In the genomic region with DNA sequence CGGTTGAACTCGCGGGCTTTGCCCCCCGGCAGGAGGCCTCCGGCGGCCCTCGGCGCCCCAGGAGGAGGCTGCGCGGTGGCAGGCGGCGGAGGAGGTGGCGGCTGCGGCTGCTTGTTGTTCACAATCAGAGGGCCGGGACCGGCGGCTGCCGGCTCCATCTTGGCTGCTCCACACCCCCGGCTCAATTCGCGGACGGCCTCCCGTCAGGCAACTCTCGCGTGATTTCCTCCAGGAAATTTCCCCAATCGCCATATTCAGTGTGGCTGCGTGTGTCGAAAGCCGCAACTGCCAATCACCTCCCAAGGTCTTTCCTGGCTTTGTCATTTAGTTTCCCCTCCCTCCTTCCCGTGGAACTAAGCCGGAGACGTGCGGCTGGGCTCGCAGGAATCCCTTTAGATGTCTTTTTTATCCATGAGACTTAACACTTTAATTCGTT, we compare ENCODE assay signal across 8 mouse cellular contexts. TPM values are rescaled to one million over a fixed set of nuclear protein-coding genes. Genes with fewer than 3 reads are reported as not detected.
A peak's percentile ranks its signal among the peaks of the same experiment; 100 is the strongest.
DNase-seq lines count a peak whose midpoint lies in the region; ATAC-seq lines count a peak whose summit lies in the region.

Gene Strip1 (minus strand): TSS at position 172 of the 436 bp plus-strand sequence.

- ATAC-seq in megakaryocyte progenitor cell, adult 5-6 weeks (replicated peaks; ENCODE audit: poor library complexity): peak; percentile 97

- peak; percentile 97 for DNase-seq in adipocyte (ENCODE audit: low spot score)
- DNase-seq in embryo, embryonic 10 days (ENCODE audit: low spot score): peak; percentile 97
- DNase-seq in gastrocnemius, postnatal 10 days: peak; percentile 86
- DNase-seq in induced T-regulatory cell, adult 2 months (ENCODE audit: low read depth): peak; percentile 97
- peak; percentile 85 to 96 for DNase-seq in left cerebral cortex, adult 9 months (ENCODE audit: low spot score in 2 of 2)
- peak; percentile 91 for DNase-seq in right cerebral cortex, postnatal 14 days
- DNase-seq in urinary bladder, postnatal 36 days (ENCODE audit: low spot score in 2 of 2): peak; percentile 88 to 93

RNA-seq across cellular contexts. Expression of gene Strip1, which starts in this region (rescaled TPM):
- total RNA-seq in gastrocnemius, postnatal 10 days (2021): 10 to 100 TPM; 21.4 to 24.1 TPM
- 18.5 and 19.7 TPM in 2 replicates for total RNA-seq in megakaryocyte progenitor cell, adult 5-6 weeks (2015)
- 18.5 and 26.1 TPM in 2 replicates for total RNA-seq in megakaryocyte progenitor cell, adult 5-6 weeks (2017)

Comparison
In these comparisons a context has a peak if more than half of its experiments do, and no peak if none do; other contexts are left out.
1. Peak in every context shown above with its lines: DNase-seq and ATAC-seq.